Mouse (Mus musculus): ENCODE measurements around the gene Ssna1. TPM values are rescaled to one million over a fixed set of nuclear protein-coding genes. Genes with fewer than 3 reads are reported as not detected.

Gene Ssna1
- total and polyA plus RNA-seq, 3 experiments: 51.4 to 80.6 (median 72.9) TPM

DNA sequence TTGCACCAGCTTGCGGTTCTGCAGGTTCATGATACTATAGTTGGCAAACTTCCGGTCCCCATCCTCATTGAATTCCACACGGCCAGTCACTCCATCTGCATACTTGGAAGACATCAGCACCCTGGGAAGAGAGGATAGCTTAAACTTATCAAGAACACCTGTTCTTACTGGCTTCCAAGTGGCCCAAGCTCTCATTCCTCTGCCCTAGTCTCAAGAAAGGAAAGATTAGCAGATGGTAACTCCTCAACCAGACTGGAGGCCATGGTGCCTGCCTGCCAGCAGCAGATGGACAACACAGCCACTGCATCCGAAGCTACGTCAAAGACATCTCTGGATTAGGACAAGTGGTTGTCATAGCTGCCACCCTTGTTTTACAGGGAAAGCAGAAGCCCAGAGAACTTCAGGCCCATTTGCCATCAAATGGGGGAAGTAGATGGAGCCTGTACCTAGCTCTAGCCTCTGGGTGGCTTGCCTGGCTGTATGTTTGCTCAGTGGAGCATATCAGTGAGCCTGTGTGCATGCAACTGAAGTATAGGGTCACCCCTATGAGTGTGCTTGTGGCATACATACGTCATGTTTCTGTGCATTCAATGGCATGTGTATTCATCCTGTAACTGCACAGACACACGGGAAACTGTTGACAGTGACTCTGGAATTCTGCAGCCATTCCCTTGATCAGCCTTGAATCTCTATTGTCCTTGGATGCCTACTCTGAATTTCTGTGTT, 31.9 kb upstream of the Ssna1 start:
- in situ Hi-C loops (cut with MboI; ENCODE audit: low pct_ligation_motif_present, low pct_unique_long_range_greater_than_20kb, low sequenced_read_pairs) (no loop called here), dilution Hi-C loops (cut with MboI; ENCODE audit: extremely low pct_ligation_motif_present, extremely low pct_unique_long_range_greater_than_20kb, low sequenced_read_pairs) (no loop called here)
- TF ChIP-seq NELFE (IDR thresholded peaks at IDR 0.05; ENCODE audit: low read depth, low read length) (no peak), KAT2A (IDR thresholded peaks at IDR 0.05; ENCODE audit: insufficient replicate concordance, low read length) (no peak), NRF1 (IDR thresholded peaks at IDR 0.05; ENCODE audit: low read depth, low read length) (no peak), MYC (IDR thresholded peaks at IDR 0.05; ENCODE audit: low read depth, low read length) (no peak), UBTF (IDR thresholded peaks at IDR 0.05; ENCODE audit: low read depth, low read length) (no peak), ZKSCAN1 (IDR thresholded peaks at IDR 0.05; ENCODE audit: borderline replicate concordance, low read depth, low read length) (no peak), USF2 (conservative IDR thresholded peaks at IDR 0.05; ENCODE audit: low read depth, low read length) (no peak), BHLHE40 (IDR thresholded peaks at IDR 0.05; ENCODE audit: low read depth, low read length) (no peak), ZC3H11A (IDR thresholded peaks at IDR 0.05; ENCODE audit: low read depth, low read length) (no peak), SMC3 (IDR thresholded peaks at IDR 0.05; ENCODE audit: low read depth, low read length) (no peak)
- Histone ChIP-seq H3K4me2 (ENCODE audit: insufficient read depth, low read depth, poor library complexity, severe bottlenecking) (peak overlapping the region; percentile 46; the same call in 1 of the 2 replicates), H3K27ac (ENCODE audit: insufficient read depth, low read depth) (no peak overlapping the region), H3K9me3 (replicated peaks; ENCODE audit: low read length) (peaks cover 2% of the 10 kb centered on the region), H3K27me3 (replicated peaks) (peaks cover 79% of the 10 kb centered on the region), H3K4me1 (ENCODE audit: control insufficient read depth in 1 of 2, insufficient read depth in 2 of 2) (peaks cover 8 to 9% of the 10 kb centered on the region in 2 experiments), H3K79me2 (replicated peaks; ENCODE audit: control insufficient read depth, extremely low read depth, insufficient read depth, poor library complexity, severe bottlenecking) (no peaks in the 10 kb centered on the region), H3K4me3 (replicated peaks in 1 of 3; ENCODE audit: low read depth in 2 of 3, low read length in 2 of 3, poor library complexity in 1 of 3) (peak overlapping the region in 1 of 3 experiments; percentile 17), H3K9ac (ENCODE audit: insufficient read depth, low read depth) (no peak overlapping the region), H3K36me3 (replicated peaks in 1 of 2; ENCODE audit: control insufficient read depth in 1 of 2, insufficient read depth in 1 of 2, low read length in 1 of 2) (no peaks in the 10 kb centered on the region)
- DNase-seq (ENCODE audit: extremely low read depth): no peak

DNA sequence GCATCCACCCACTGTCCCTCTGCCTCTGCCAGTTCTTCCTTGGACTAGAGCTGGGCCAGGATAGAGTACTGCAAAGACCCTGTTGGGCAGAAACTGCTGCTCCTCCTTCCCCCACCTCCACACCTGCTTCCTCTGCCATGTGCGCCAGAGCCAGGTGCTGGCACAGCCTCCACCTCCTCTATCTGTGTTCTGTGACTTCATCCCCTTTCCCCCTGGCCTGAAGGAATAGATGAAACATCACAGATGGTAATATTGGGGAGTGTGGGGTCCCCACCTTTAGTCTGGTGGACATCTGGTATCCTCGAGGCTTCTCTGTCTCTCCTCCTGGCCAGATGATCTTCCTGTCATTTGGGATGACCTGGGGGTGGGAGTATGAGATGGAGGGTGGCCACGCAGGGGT, 31.2 kb upstream of the Ssna1 start:
- no peak overlapping the region for H3K4me3 ChIP-seq (replicated peaks in 1 of 3; ENCODE audit: low read depth in 2 of 3, low read length in 2 of 3, poor library complexity in 1 of 3)
- H3K4me2 ChIP-seq (ENCODE audit: insufficient read depth, low read depth, poor library complexity, severe bottlenecking): no peak overlapping the region
- H3K36me3 ChIP-seq (replicated peaks in 1 of 2; ENCODE audit: control insufficient read depth in 1 of 2, insufficient read depth in 1 of 2, low read length in 1 of 2): no peaks in the 10 kb centered on the region
- peaks cover 8 to 9% of the 10 kb centered on the region in 2 experiments for H3K4me1 ChIP-seq (ENCODE audit: control insufficient read depth in 1 of 2, insufficient read depth in 2 of 2)
- no peaks in the 10 kb centered on the region for H3K79me2 ChIP-seq (replicated peaks; ENCODE audit: control insufficient read depth, extremely low read depth, insufficient read depth, poor library complexity, severe bottlenecking)
- peaks cover 77% of the 10 kb centered on the region for H3K27me3 ChIP-seq (replicated peaks)
- dilution Hi-C loops (cut with MboI; ENCODE audit: extremely low pct_ligation_motif_present, extremely low pct_unique_long_range_greater_than_20kb, low sequenced_read_pairs): no loop called here
- no peak for DNase-seq (ENCODE audit: extremely low read depth)
- in situ Hi-C loops (cut with MboI; ENCODE audit: low pct_ligation_motif_present, low pct_unique_long_range_greater_than_20kb, low sequenced_read_pairs): no loop called here
- no peak for TF ChIP-seq MAX (IDR thresholded peaks at IDR 0.05; ENCODE audit: low read length)
- TF ChIP-seq POLR2A (IDR thresholded peaks at IDR 0.05; ENCODE audit: low read depth, low read length): no peak
- TF ChIP-seq UBTF (IDR thresholded peaks at IDR 0.05; ENCODE audit: low read depth, low read length): no peak
- TF ChIP-seq JUND (conservative IDR thresholded peaks at IDR 0.05; ENCODE audit: low read depth, low read length): no peak
- TF ChIP-seq USF1 (IDR thresholded peaks at IDR 0.05; ENCODE audit: low read depth, low read length): no peak
- no peak for TF ChIP-seq USF2 (conservative IDR thresholded peaks at IDR 0.05; ENCODE audit: low read depth, low read length)
- no peak for TF ChIP-seq MYC (IDR thresholded peaks at IDR 0.05; ENCODE audit: low read depth, low read length)
- TF ChIP-seq ZMIZ1 (IDR thresholded peaks at IDR 0.05; ENCODE audit: low read depth, low read length): no peak
- no peak for TF ChIP-seq HCFC1 (IDR thresholded peaks at IDR 0.05; ENCODE audit: low read depth, low read length)
- no peak for TF ChIP-seq PAX5 (IDR thresholded peaks at IDR 0.05; ENCODE audit: low read length)
- TF ChIP-seq SIN3A (IDR thresholded peaks at IDR 0.05; ENCODE audit: low read length): no peak
- TF ChIP-seq MXI1 (IDR thresholded peaks at IDR 0.05; ENCODE audit: low read depth, low read length): no peak
- no peak for TF ChIP-seq BHLHE40 (IDR thresholded peaks at IDR 0.05; ENCODE audit: low read depth, low read length)
- TF ChIP-seq IRF4 (IDR thresholded peaks at IDR 0.05; ENCODE audit: low read depth, low read length): no peak
- no peak for TF ChIP-seq CHD2 (IDR thresholded peaks at IDR 0.05; ENCODE audit: low read length)
- TF ChIP-seq NELFE (IDR thresholded peaks at IDR 0.05; ENCODE audit: low read depth, low read length): no peak
- H3K27ac ChIP-seq (ENCODE audit: insufficient read depth, low read depth): no peak overlapping the region
- H3K9ac ChIP-seq (ENCODE audit: insufficient read depth, low read depth): no peak overlapping the region
- peaks cover 4% of the 10 kb centered on the region for H3K9me3 ChIP-seq (replicated peaks; ENCODE audit: low read length)

All from CH12.LX (cell line).